7 mouse cellular contexts compared by ENCODE assay signal in genomic region chr6:52172501-52172900, GRCm38 (mm10). TPM values are rescaled to one million over a fixed set of nuclear protein-coding genes. Genes with fewer than 3 reads are reported as not detected.
DNase-seq lines count a peak whose midpoint lies in the region; ATAC-seq and TF ChIP-seq lines count a peak whose summit lies in the region.

No protein-coding gene starts in this region.

- no peaks in the 10 kb centered on the region for H3K9me3 ChIP-seq in embryonic facial prominence, embryonic 12.5 days
- H3K9me3 ChIP-seq in heart, postnatal 0 days (replicated peaks; ENCODE audit: control insufficient read depth, low read length), result no peaks in the 10 kb centered on the region
- no peaks in the 10 kb centered on the region for H3K9me3 ChIP-seq in midbrain, embryonic 11.5 days (ENCODE audit: control insufficient read depth, low read length)

- H3K4me3 ChIP-seq in embryonic facial prominence, embryonic 12.5 days, result peak overlapping the region; percentile 22
- H3K4me3 ChIP-seq in heart, postnatal 0 days (ENCODE audit: low read depth, low read length), result peak overlapping the region; percentile 19
- H3K4me3 ChIP-seq in midbrain, embryonic 11.5 days (ENCODE audit: low read depth, low read length), result no peak overlapping the region

- peak; percentile 97 for DNase-seq in adrenal gland, postnatal 10 days
- no peak for DNase-seq in heart, postnatal 0 days (ENCODE audit: low spot score)
- DNase-seq in kidney, postnatal 4 days, result peak; percentile 98 to 99
- DNase-seq in midbrain, embryonic 11.5 days (ENCODE audit: low spot score, missing footprints), result no peak
- no peak for DNase-seq in right cerebral cortex, postnatal 36 days (ENCODE audit: low spot score in 2 of 2)
- no peak for DNase-seq in thymus, postnatal 36 days

- no peaks in the 10 kb centered on the region for H3K36me3 ChIP-seq in embryonic facial prominence, embryonic 12.5 days
- H3K36me3 ChIP-seq in heart, postnatal 0 days (replicated peaks; ENCODE audit: control insufficient read depth, insufficient read depth, low read length), result no peaks in the 10 kb centered on the region
- no peaks in the 10 kb centered on the region for H3K36me3 ChIP-seq in midbrain, embryonic 11.5 days (ENCODE audit: control insufficient read depth, insufficient read depth, low read length)

- 0 out of 2 replicates have a peak overlapping the region, but pooled peaks have one; percentile 57 for H3K27ac ChIP-seq in embryonic facial prominence, embryonic 12.5 days
- H3K27ac ChIP-seq in heart, postnatal 0 days (ENCODE audit: low read depth), result no peak overlapping the region; the same call in 1 of the 2 replicates
- H3K27ac ChIP-seq in midbrain, embryonic 11.5 days (ENCODE audit: low read depth, low read length), result no peak overlapping the region

- H3K27me3 ChIP-seq in embryonic facial prominence, embryonic 12.5 days, result peaks cover 90% of the 10 kb centered on the region
- peaks cover 99% of the 10 kb centered on the region for H3K27me3 ChIP-seq in heart, postnatal 0 days (ENCODE audit: control insufficient read depth, insufficient read depth, low read length)
- peaks cover 97% of the 10 kb centered on the region for H3K27me3 ChIP-seq in midbrain, embryonic 11.5 days (ENCODE audit: control insufficient read depth, insufficient read depth, low read length)

- no peak for TF ChIP-seq CTCF in heart, postnatal 0 days (IDR thresholded peaks at IDR 0.05; ENCODE audit: low read depth)

- no peak overlapping the region for H3K9ac ChIP-seq in embryonic facial prominence, embryonic 12.5 days
- no peak overlapping the region for H3K9ac ChIP-seq in heart, postnatal 0 days (replicated peaks; ENCODE audit: low read depth, low read length)
- no peak overlapping the region for H3K9ac ChIP-seq in midbrain, embryonic 11.5 days (ENCODE audit: low read length)

- H3K4me1 ChIP-seq in embryonic facial prominence, embryonic 12.5 days, result peaks cover 7% of the 10 kb centered on the region; the same call in 1 of the 2 replicates
- H3K4me1 ChIP-seq in heart, postnatal 0 days (ENCODE audit: control insufficient read depth, insufficient read depth), result 0 out of 2 replicates have a peak, but pooled peaks cover 3% of the 10 kb centered on the region
- peaks cover 3% of the 10 kb centered on the region; the same call in 1 of the 2 replicates for H3K4me1 ChIP-seq in midbrain, embryonic 11.5 days (ENCODE audit: control insufficient read depth, insufficient read depth, low read length)

- under 1% methylated on average over 35 of the region's 35 CpGs for WGBS in embryonic facial prominence, embryonic 12.5 days
- 2% methylated on average over 35 of the region's 35 CpGs for WGBS in heart, postnatal 0 days
- WGBS in midbrain, embryonic 11.5 days, result under 1% methylated on average over 35 of the region's 35 CpGs

- no peak for ATAC-seq in embryonic facial prominence, embryonic 12.5 days (ENCODE audit: insufficient number of reproducible peaks, insufficient read depth, low FRiP score, low TSS enrichment)
- peak; percentile 52; the same call in 1 of the 2 replicates for ATAC-seq in heart, postnatal 0 days (ENCODE audit: insufficient read depth, low read depth)
- peak; percentile 27; the same call in 1 of the 2 replicates for ATAC-seq in midbrain, embryonic 11.5 days (ENCODE audit: low FRiP score)

- TF ChIP-seq EP300 in heart, postnatal 0 days (IDR thresholded peaks at IDR 0.05; ENCODE audit: low read depth), result no peak

- peak overlapping the region; percentile 44 for H3K4me2 ChIP-seq in embryonic facial prominence, embryonic 12.5 days (replicated peaks)
- H3K4me2 ChIP-seq in heart, postnatal 0 days (ENCODE audit: low read depth, low read length), result peak overlapping the region; percentile 32
- H3K4me2 ChIP-seq in midbrain, embryonic 11.5 days, result peak overlapping the region; percentile 33

RNA-seq across cellular contexts. Expression of gene 5730596B20Rik, which starts 4.8 kb away (rescaled TPM):
- under 1 TPM; 0.27 to 0.94 TPM for total RNA-seq in adrenal gland, postnatal 10 days (2021)
- 0.17 and 0.35 TPM in 2 replicates for polyA plus RNA-seq in embryonic facial prominence, embryonic 12.5 days (2016; fragmentation: Nextera tagmentation; extraction: Ambion mirVana)
- total RNA-seq in heart, postnatal 0 days (2014; rRNA removed; ENCODE audit: low replicate concordance), result 0.08 and 0.84 TPM in 2 replicates
- polyA plus RNA-seq in heart, postnatal 0 days (2015; fragmentation: Nextera tagmentation; extraction: Ambion mirVana), result 0.03 and 0.12 TPM in 2 replicates
- polyA plus RNA-seq in midbrain, embryonic 11.5 days (2014; fragmentation: Nextera tagmentation; extraction: Ambion mirVana), result not detected in 2 replicates

RNA-seq across cellular contexts. Expression of gene Hoxa2, which starts 7.9 kb away (rescaled TPM):
- total RNA-seq in adrenal gland, postnatal 10 days (2021), result 1 to 10 TPM; 2.3 to 5.1 TPM
- polyA plus RNA-seq in embryonic facial prominence, embryonic 12.5 days (2016; fragmentation: Nextera tagmentation; extraction: Ambion mirVana), result 15.1 and 18.2 TPM in 2 replicates
- total RNA-seq in heart, postnatal 0 days (2014; rRNA removed; ENCODE audit: low replicate concordance), result not detected in 2 replicates
- polyA plus RNA-seq in heart, postnatal 0 days (2015; fragmentation: Nextera tagmentation; extraction: Ambion mirVana), result 0.42 and 0.69 TPM in 2 replicates
- 0.14 and 0.26 TPM in 2 replicates for polyA plus RNA-seq in midbrain, embryonic 11.5 days (2014; fragmentation: Nextera tagmentation; extraction: Ambion mirVana)

RNA-seq across cellular contexts. Expression of gene Hoxa1, which starts 14.4 kb away (rescaled TPM):
- total RNA-seq in adrenal gland, postnatal 10 days (2021), result 1 to 10 TPM in 1 of 2 experiments, under 1 TPM in 1; 0.91 to 1.2 TPM
- polyA plus RNA-seq in embryonic facial prominence, embryonic 12.5 days (2016; fragmentation: Nextera tagmentation; extraction: Ambion mirVana), result 0.71 and 0.77 TPM in 2 replicates
- 0.23 TPM in 1 of 2 replicates, not detected in the other for total RNA-seq in heart, postnatal 0 days (2014; rRNA removed; ENCODE audit: low replicate concordance)
- 0.08 and 0.15 TPM in 2 replicates for polyA plus RNA-seq in heart, postnatal 0 days (2015; fragmentation: Nextera tagmentation; extraction: Ambion mirVana)
- polyA plus RNA-seq in midbrain, embryonic 11.5 days (2014; fragmentation: Nextera tagmentation; extraction: Ambion mirVana), result 0.53 and 0.63 TPM in 2 replicates

RNA-seq across cellular contexts. Expression of gene Hoxa4, which starts 19.1 kb away (rescaled TPM):
- 10 to 100 TPM in 1 of 2 experiments, 1 to 10 TPM in 1; 8.0 to 11.4 TPM for total RNA-seq in adrenal gland, postnatal 10 days (2021)
- 0.14 TPM in 1 of 2 replicates, not detected in the other for polyA plus RNA-seq in embryonic facial prominence, embryonic 12.5 days (2016; fragmentation: Nextera tagmentation; extraction: Ambion mirVana)
- 0.38 TPM in 1 of 2 replicates, not detected in the other for total RNA-seq in heart, postnatal 0 days (2014; rRNA removed; ENCODE audit: low replicate concordance)
- polyA plus RNA-seq in heart, postnatal 0 days (2015; fragmentation: Nextera tagmentation; extraction: Ambion mirVana), result 0.08 and 0.18 TPM in 2 replicates
- not detected in 2 replicates for polyA plus RNA-seq in midbrain, embryonic 11.5 days (2014; fragmentation: Nextera tagmentation; extraction: Ambion mirVana)

RNA-seq across cellular contexts. Expression of gene Hoxa5, which starts 31.9 kb away (rescaled TPM):
- total RNA-seq in adrenal gland, postnatal 10 days (2021), result 10 to 100 TPM; 28.0 to 28.2 TPM
- polyA plus RNA-seq in embryonic facial prominence, embryonic 12.5 days (2016; fragmentation: Nextera tagmentation; extraction: Ambion mirVana), result 0.33 and 0.34 TPM in 2 replicates
- total RNA-seq in heart, postnatal 0 days (2014; rRNA removed; ENCODE audit: low replicate concordance), result 3.5 TPM in 1 of 2 replicates, not detected in the other
- 0.36 and 0.65 TPM in 2 replicates for polyA plus RNA-seq in heart, postnatal 0 days (2015; fragmentation: Nextera tagmentation; extraction: Ambion mirVana)
- polyA plus RNA-seq in midbrain, embryonic 11.5 days (2014; fragmentation: Nextera tagmentation; extraction: Ambion mirVana), result not detected in 2 replicates

Comparison
In these comparisons a context has a peak if more than half of its experiments do, and no peak if none do; other contexts are left out.
1. DNase-seq: peak in adrenal gland, postnatal 10 days (single experiment) and kidney, postnatal 4 days (2 of 2); none in heart, postnatal 0 days (single experiment), midbrain, embryonic 11.5 days (single experiment), right cerebral cortex, postnatal 36 days (0 of 2) and thymus, postnatal 36 days (0 of 2).
2. Peak in every context shown above with its lines, with median percentiles within 50 percentile points of each other: H3K4me2 ChIP-seq.